Mouse (Mus musculus) small intestine, adult 2 months (tissue): Measurements from ENCODE around the gene BC005624. TPM values are rescaled to one million over a fixed set of nuclear protein-coding genes. Genes with fewer than 3 reads are reported as not detected.

ENCODE experiments used
- H3K27ac ChIP-seq: fragments of 200-500 bp; 2 replicates; pipeline ENCODE4 v1.5.1; 2012; ENCODE audit warnings: low read depth, low read length, control low read depth, inconsistent platforms; ENCODE audit not compliant: insufficient read depth
- H3K27me3 ChIP-seq: fragments of 200-500 bp; 2 replicates; pipeline ENCODE4 v1.6.1; 2012; ENCODE audit warnings: mild to moderate bottlenecking, moderate library complexity, low read length, inconsistent platforms; ENCODE audit not compliant: control insufficient read depth, insufficient read depth
- H3K36me3 ChIP-seq: fragments of 200-500 bp; 2 replicates; pipeline ENCODE4 v1.6.1; 2012; ENCODE audit warnings: mild to moderate bottlenecking, low read length, control low read depth, inconsistent platforms; ENCODE audit not compliant: control insufficient read depth, insufficient read depth
- H3K4me1 ChIP-seq: fragments of 200-500 bp; 2 replicates; pipeline ENCODE4 v1.6.1; 2012; ENCODE audit warnings: low read length, inconsistent platforms, mixed read lengths; ENCODE audit not compliant: control insufficient read depth, insufficient read depth, insufficient read length
- H3K4me3 ChIP-seq: fragments of 200-500 bp; 2 replicates; pipeline ENCODE4 v1.5.1; 2012; ENCODE audit warnings: low read depth, mild to moderate bottlenecking, control low read depth, inconsistent platforms, low read length, moderate library complexity
- CTCF ChIP-seq: fragments of 200-500 bp; IDR thresholded peaks from 2 replicates; pipeline ENCODE4 v1.5.1; 2012; ENCODE audit warnings: low read depth, mild to moderate bottlenecking, control low read depth, inconsistent platforms, low read length, moderate library complexity, mixed read lengths; ENCODE audit not compliant: insufficient replicate concordance, insufficient read length; ENCODE audit errors: extremely low read depth
- POLR2A ChIP-seq: fragments of 200-500 bp; IDR thresholded peaks from 2 replicates; pipeline ENCODE4 v1.6.1; 2012; ENCODE audit warnings: low read depth, mild to moderate bottlenecking, control low read depth, inconsistent platforms, low read length, moderate library complexity
- WGBS: fragments of 180-500 bp; shearing (Covaris S2); methylation state at CpG from one replicate; pipeline ENCODE4 v1.1.7; 2018; 5-methylcytosine and 5-hydroxymethylcytosine counted together
- polyA plus RNA-seq: library from polyadenylated mRNA; depleted of rRNA; stranded (reverse); fragments of >200 nt; gene quantifications from 2 replicates; pipeline ENCODE4 v1.2.3, GENCODE M21; 2012

BC005624 gene
- polyA plus RNA-seq, 1 experiment, result 9.0 TPM

GRCm38 (mm10) chr2:30998443-30999260 is 16.7 kb upstream of the BC005624 start:
- no peak for TF ChIP-seq POLR2A
- no peak for TF ChIP-seq CTCF
- no peak overlapping the region for H3K4me3 ChIP-seq

GRCm38 (mm10) chr2:30995432-30995996 is 13.5 kb upstream of the BC005624 start:
- no peaks in the 10 kb centered on the region for H3K4me1 ChIP-seq
- TF ChIP-seq POLR2A, result no peak
- no peak for TF ChIP-seq CTCF
- peak overlapping the region; percentile 32 for H3K4me3 ChIP-seq
- WGBS, result 76% methylated on average over 11 of the region's 11 CpGs
- H3K27me3 ChIP-seq, result no peaks in the 10 kb centered on the region
- H3K36me3 ChIP-seq, result no peaks in the 10 kb centered on the region; the same call in 1 of the 2 replicates
- H3K27ac ChIP-seq, result no peak overlapping the region

More at GRCm38 (mm10) chr2:30998443-30999260, 16.7 kb upstream of the BC005624 start:
- Histone ChIP-seq H3K36me3 (peaks cover 3% of the 10 kb centered on the region; the same call in 1 of the 2 replicates), H3K27me3 (no peaks in the 10 kb centered on the region), H3K4me1 (no peaks in the 10 kb centered on the region), H3K27ac (no peak overlapping the region)
- 83% methylated on average over 8 of the region's 8 CpGs for WGBS

- Histone ChIP-seq H3K4me1 (no peaks in the 10 kb centered on the region), H3K27ac (no peak overlapping the region), H3K36me3 (no peaks in the 10 kb centered on the region), H3K4me3 (no peak overlapping the region), H3K27me3 (no peaks in the 10 kb centered on the region)
- 90% methylated on average over 4 of the region's 4 CpGs for WGBS
- TF ChIP-seq POLR2A (no peak), CTCF (no peak)
These were observed 12.9 kb upstream of the BC005624 start for GRCm38 (mm10) chr2:30994853-30995252.

GRCm38 (mm10) chr2:30990221-30990620 is 8.2 kb upstream of the BC005624 start:
- no peaks in the 10 kb centered on the region for H3K27me3 ChIP-seq
- H3K4me3 ChIP-seq, result no peak overlapping the region
- H3K27ac ChIP-seq, result no peak overlapping the region
- 86% methylated on average over 9 of the region's 9 CpGs for WGBS
- TF ChIP-seq POLR2A (no peak), CTCF (no peak)
- H3K36me3 ChIP-seq, result no peaks in the 10 kb centered on the region
- H3K4me1 ChIP-seq, result peaks cover 3% of the 10 kb centered on the region; the same call in 1 of the 2 replicates

GRCm38 (mm10) chr2:30985111-30986020 is 3.4 kb upstream of the BC005624 start:
- Histone ChIP-seq H3K4me3 (no peak overlapping the region; the same call in 1 of the 2 replicates), H3K27ac (no peak overlapping the region), H3K27me3 (no peaks in the 10 kb centered on the region), H3K36me3 (no peaks in the 10 kb centered on the region), H3K4me1 (peaks cover 8% of the 10 kb centered on the region)
- TF ChIP-seq CTCF, result no peak
- no peak for TF ChIP-seq POLR2A
- 18% methylated on average over 17 of the region's 17 CpGs for WGBS

GRCm38 (mm10) chr2:30983024-30983423 is 1.0 kb upstream of the BC005624 start:
- H3K27ac ChIP-seq, result no peak overlapping the region
- TF ChIP-seq POLR2A, result no peak
- no peak for TF ChIP-seq CTCF
- H3K36me3 ChIP-seq, result peaks cover 15% of the 10 kb centered on the region
- H3K4me3 ChIP-seq, result no peak overlapping the region
- H3K27me3 ChIP-seq, result no peaks in the 10 kb centered on the region
- 30% methylated on average over 7 of the region's 7 CpGs for WGBS
- peaks cover 8% of the 10 kb centered on the region for H3K4me1 ChIP-seq
